Mouse (Mus musculus) heart, embryonic 11.5 days (tissue): Measurements from ENCODE around the gene Gpr37l1. TPM values are rescaled to one million over a fixed set of nuclear protein-coding genes. Genes with fewer than 3 reads are reported as not detected.
A peak's percentile ranks its signal among the peaks of the same experiment; 100 is the strongest.
"Not testable (repeated sequence)": the region's sequence is repeated elsewhere in the genome, so short reads cannot be mapped to it uniquely, and the experiment has no call there.

ENCODE experiments used
- ATAC-seq: fragments of 200-750 bp; cut with Nextera tagmentation; replicated peaks from 2 replicates; pipeline ENCODE4 v1.8.0; 2017; ENCODE audit warnings: moderate library complexity; ENCODE audit not compliant: insufficient number of reproducible peaks, low FRiP score, low TSS enrichment
- H3K27ac ChIP-seq: fragments of 300-500 bp; sonication (generic); 2 replicates; pipeline ENCODE4 v1.5.1; 2014; ENCODE audit warnings: mild to moderate bottlenecking, low read depth, low read length
- H3K27me3 ChIP-seq: fragments of 300-500 bp; sonication (generic); 2 replicates; pipeline ENCODE4 v1.6.1; 2014; ENCODE audit warnings: mild to moderate bottlenecking, low read length, mixed read lengths; ENCODE audit not compliant: control insufficient read depth, insufficient read depth
- H3K36me3 ChIP-seq: fragments of 300-500 bp; sonication (generic); 2 replicates; pipeline ENCODE4 v1.6.1; 2014; ENCODE audit warnings: mild to moderate bottlenecking, low read length, moderate library complexity, mixed read lengths; ENCODE audit not compliant: control insufficient read depth, insufficient read depth
- H3K4me1 ChIP-seq: fragments of 300-500 bp; sonication (generic); 2 replicates; pipeline ENCODE4 v1.6.1; 2014; ENCODE audit warnings: low read length; ENCODE audit not compliant: control insufficient read depth, insufficient read depth
- H3K4me2 ChIP-seq: fragments of 300-500 bp; sonication (generic); 2 replicates; pipeline ENCODE4 v1.6.1; 2014; ENCODE audit warnings: mild to moderate bottlenecking, moderate library complexity
- H3K4me3 ChIP-seq: fragments of 300-500 bp; sonication (generic); 2 replicates; pipeline ENCODE4 v1.5.1; 2014; ENCODE audit warnings: low read depth, low read length
- H3K9ac ChIP-seq: fragments of 300-500 bp; sonication (generic); 2 replicates; pipeline ENCODE4 v1.6.1; 2014; ENCODE audit warnings: mild to moderate bottlenecking, low read depth, low read length, moderate library complexity
- H3K9me3 ChIP-seq: fragments of 300-500 bp; sonication (generic); replicated peaks from 2 replicates; pipeline ENCODE4 v1.6.1; 2016; ENCODE audit warnings: low read length; ENCODE audit not compliant: control insufficient read depth
- WGBS: fragments of 180-500 bp; shearing (Covaris S2); extraction: QIAGEN DNeasy Blood & Tissue Kit; methylation state at CpG from one replicate; pipeline ENCODE4 v1.1.7; 2014; ENCODE audit not compliant: insufficient replicate concordance; 5-methylcytosine and 5-hydroxymethylcytosine counted together
- polyA plus RNA-seq: library from polyadenylated mRNA; unstranded; fragments of >200 nt; fragmentation: Nextera tagmentation; extraction: Ambion mirVana; gene quantifications from 2 replicates; pipeline ENCODE4 v1.2.1, GENCODE M21; 2014

The Gpr37l1 gene
- polyA plus RNA-seq, 1 experiment from 2014 or later, result not detected

DNA sequence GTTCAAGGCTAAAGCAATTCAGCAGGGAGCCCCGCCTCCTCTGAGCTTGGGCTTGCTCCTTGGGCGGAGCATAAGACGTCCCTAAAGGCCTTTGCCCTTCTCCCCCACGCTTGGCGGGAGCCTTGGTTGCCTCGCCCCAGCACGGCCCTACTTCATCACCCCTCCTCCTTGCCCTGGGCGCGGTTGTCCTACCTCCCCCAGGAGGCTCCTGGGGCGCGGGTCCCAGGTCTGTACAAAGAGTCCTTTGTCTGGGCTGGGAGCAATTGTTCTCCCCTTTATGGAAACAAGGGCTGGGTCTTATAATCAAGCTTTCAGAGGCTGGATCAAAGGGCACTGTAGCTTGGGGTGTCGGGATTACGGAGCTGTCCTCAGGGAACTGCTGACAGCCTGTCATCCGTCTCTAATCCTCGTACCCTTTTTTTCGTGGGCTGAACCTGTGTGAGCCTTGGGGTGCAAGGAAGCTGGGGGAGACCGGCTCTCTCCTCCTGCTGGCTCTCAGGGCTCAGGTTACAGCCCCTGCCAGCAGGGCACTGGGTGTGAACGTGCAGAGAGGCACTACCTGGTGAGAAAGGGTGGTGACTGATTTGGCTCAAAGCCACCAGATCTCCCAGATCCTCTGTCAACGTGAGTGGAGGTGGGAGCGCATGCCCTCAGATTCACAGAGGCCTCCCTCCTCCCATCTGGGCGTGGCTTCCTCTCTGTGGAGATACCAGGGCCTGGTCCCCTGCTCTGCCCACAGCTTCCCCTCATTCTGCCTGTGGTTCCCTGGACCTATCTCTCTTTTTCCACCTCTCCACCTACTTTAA lies 31.7 kb upstream of the Gpr37l1 start:
- 3% methylated on average over 21 of the region's 21 CpGs for WGBS
- peak; percentile 70 for ATAC-seq
- H3K4me3 ChIP-seq, result peak overlapping the region; percentile 11; the same call in 1 of the 2 replicates
- no peak overlapping the region for H3K27ac ChIP-seq
- no peaks in the 10 kb centered on the region for H3K36me3 ChIP-seq
- peaks cover 26% of the 10 kb centered on the region for H3K27me3 ChIP-seq
- H3K4me2 ChIP-seq, result peak overlapping the region; percentile 57
- H3K4me1 ChIP-seq, result peaks cover 13% of the 10 kb centered on the region
- H3K9ac ChIP-seq, result peak overlapping the region; percentile 4; the same call in 1 of the 2 replicates
- no peaks in the 10 kb centered on the region for H3K9me3 ChIP-seq

- peaks cover 10% of the 10 kb centered on the region for H3K4me1 ChIP-seq
- H3K4me3 ChIP-seq, result no peak overlapping the region
- H3K27me3 ChIP-seq, result peaks cover 29% of the 10 kb centered on the region
- no peaks in the 10 kb centered on the region for H3K9me3 ChIP-seq
- no peak overlapping the region for H3K4me2 ChIP-seq
- no peak overlapping the region for H3K27ac ChIP-seq
- no peak overlapping the region for H3K9ac ChIP-seq
- no peaks in the 10 kb centered on the region for H3K36me3 ChIP-seq
- WGBS, result 51% methylated on average over 5 of the region's 5 CpGs
- ATAC-seq, result no peak
Measured at GRCm38 (mm10) chr1:135198412-135198811, 30.9 kb upstream of the Gpr37l1 start.

GRCm38 (mm10) chr1:135195907-135196440 lies 28.5 kb upstream of the Gpr37l1 start:
- H3K4me3 ChIP-seq, result no peak overlapping the region
- H3K9ac ChIP-seq, result no peak overlapping the region
- no peak overlapping the region for H3K4me2 ChIP-seq
- 86% methylated on average over 6 of the region's 6 CpGs for WGBS
- H3K9me3 ChIP-seq, result no peaks in the 10 kb centered on the region
- no peaks in the 10 kb centered on the region for H3K36me3 ChIP-seq
- H3K27ac ChIP-seq, result no peak overlapping the region
- H3K27me3 ChIP-seq, result peaks cover 18% of the 10 kb centered on the region
- ATAC-seq, result no peak
- peaks cover 10% of the 10 kb centered on the region for H3K4me1 ChIP-seq

- ATAC-seq, H3K4me3 ChIP-seq, H3K9ac ChIP-seq, H3K9me3 ChIP-seq, H3K27ac ChIP-seq, H3K4me1 ChIP-seq, H3K36me3 ChIP-seq, H3K4me2 ChIP-seq: not testable (repeated sequence)
- 69% methylated on average over 5 of the region's 5 CpGs for WGBS
- peaks cover 12% of the 10 kb centered on the region; the same call in 1 of the 2 replicates for H3K27me3 ChIP-seq
Measured at GRCm38 (mm10) chr1:135194335-135194734, 26.9 kb upstream of the Gpr37l1 start.

GRCm38 (mm10) chr1:135189186-135189585 lies 21.7 kb upstream of the Gpr37l1 start:
- no peak for ATAC-seq
- Histone ChIP-seq H3K9ac (no peak overlapping the region), H3K4me3 (no peak overlapping the region), H3K36me3 (no peaks in the 10 kb centered on the region), H3K27me3 (peaks cover 27% of the 10 kb centered on the region), H3K27ac (no peak overlapping the region), H3K4me2 (no peak overlapping the region), H3K9me3 (no peaks in the 10 kb centered on the region), H3K4me1 (no peaks in the 10 kb centered on the region)
- 87% methylated on average over 4 of the region's 4 CpGs for WGBS

GRCm38 (mm10) chr1:135188197-135188596 lies 20.7 kb upstream of the Gpr37l1 start:
- no peaks in the 10 kb centered on the region for H3K36me3 ChIP-seq
- 21% methylated on average over 3 of the region's 3 CpGs for WGBS
- no peak overlapping the region for H3K9ac ChIP-seq
- H3K4me3 ChIP-seq, result no peak overlapping the region
- no peak for ATAC-seq
- peaks cover 27% of the 10 kb centered on the region for H3K27me3 ChIP-seq
- no peak overlapping the region for H3K4me2 ChIP-seq
- H3K9me3 ChIP-seq, result no peaks in the 10 kb centered on the region
- H3K27ac ChIP-seq, result no peak overlapping the region
- H3K4me1 ChIP-seq, result peaks cover under 1% of the 10 kb centered on the region; the same call in 1 of the 2 replicates

- H3K27ac ChIP-seq, H3K36me3 ChIP-seq, ATAC-seq, H3K4me3 ChIP-seq, H3K4me1 ChIP-seq, H3K4me2 ChIP-seq, H3K9ac ChIP-seq, H3K9me3 ChIP-seq: not testable (repeated sequence)
- peaks cover 37% of the 10 kb centered on the region for H3K27me3 ChIP-seq
- WGBS, result 36% methylated on average over 2 of the region's 2 CpGs
Measured at GRCm38 (mm10) chr1:135187016-135187415, 19.5 kb upstream of the Gpr37l1 start.

DNA sequence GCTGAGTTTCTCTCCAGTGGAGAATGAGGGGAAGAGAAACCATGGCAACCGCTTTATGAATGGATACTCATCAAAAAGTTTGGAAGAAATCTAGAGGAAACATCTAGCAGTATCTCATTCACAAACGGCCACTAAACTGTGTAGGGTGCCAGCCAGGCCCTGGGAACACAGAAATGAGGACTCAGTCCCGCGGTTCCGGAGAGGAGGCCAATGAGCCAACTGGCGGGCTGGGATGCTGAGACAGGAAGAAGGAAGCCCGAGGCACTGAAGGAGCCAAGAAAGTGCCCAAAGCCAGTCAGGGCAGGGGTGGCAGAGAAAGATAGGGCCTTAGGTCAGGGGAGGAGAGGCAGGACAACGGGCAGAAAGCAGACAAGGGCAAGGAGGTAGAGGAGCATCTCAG lies 18.9 kb upstream of the Gpr37l1 start:
- Histone ChIP-seq H3K27me3 (peaks cover 42% of the 10 kb centered on the region), H3K36me3 (no peaks in the 10 kb centered on the region), H3K9ac (no peak overlapping the region), H3K4me3 (no peak overlapping the region), H3K4me2 (no peak overlapping the region), H3K4me1 (peaks cover 4% of the 10 kb centered on the region), H3K9me3 (no peaks in the 10 kb centered on the region), H3K27ac (no peak overlapping the region)
- WGBS, result 31% methylated on average over 8 of the region's 8 CpGs
- no peak for ATAC-seq
